Mouse (Mus musculus) erythroid progenitor cell, adult 5-6 weeks (primary cell): ENCODE data around the gene Avpr1b. TPM values are rescaled to one million over a fixed set of nuclear protein-coding genes. Genes with fewer than 3 reads are reported as not detected.
"Not testable (repeated sequence)": the region's sequence is repeated elsewhere in the genome, so short reads cannot be mapped to it uniquely, and the experiment has no call there.

Experiments
- ATAC-seq: replicated peaks from 2 replicates; pipeline ENCODE4 v1.8.0; 2016; ENCODE audit warnings: moderate number of reproducible peaks, mild to moderate bottlenecking, moderate TSS enrichment, inconsistent platforms; ENCODE audit not compliant: poor library complexity, low FRiP score, severe bottlenecking
- total RNA-seq, 2 experiments: library from RNA; stranded (forward) in 1 of 2; stranded (reverse) in 1 of 2; fragments of 150-400 nt in 1 of 2; fragments of 186-747, 209-891 nt in 1 of 2; gene quantifications; 2 replicates each; pipeline versions ENCODE4 v1.2.3 to v1.2.4; 2015 to 2017; ENCODE audit warnings: low replicate concordance in 2 of 2

Gene Avpr1b
- total RNA-seq, 2 experiments from 2014 or later = not detected

- peak; percentile 65 for ATAC-seq
These were observed 17.6 kb downstream of the Avpr1b start for GRCm38 (mm10) chr1:131616546-131617220.

GRCm38 (mm10) chr1:131618576-131618975 lies 19.5 kb downstream of the Avpr1b start:
- no peak for ATAC-seq

- no peak for ATAC-seq
These were observed 20.3 kb downstream of the Avpr1b start for GRCm38 (mm10) chr1:131619348-131619747.

GRCm38 (mm10) chr1:131623644-131624043 lies 24.6 kb downstream of the Avpr1b start:
- ATAC-seq = no peak

GRCm38 (mm10) chr1:131624175-131624835 lies 25.3 kb downstream of the Avpr1b start:
- ATAC-seq = no peak

GRCm38 (mm10) chr1:131626200-131626599 lies 27.2 kb downstream of the Avpr1b start:
- ATAC-seq = peak; percentile 63; the same call in 1 of the 2 replicates

- ATAC-seq = not testable (repeated sequence)
These were observed 33.2 kb downstream of the Avpr1b start for GRCm38 (mm10) chr1:131632216-131632615.

- no peak for ATAC-seq
These were observed 35.5 kb downstream of the Avpr1b start for GRCm38 (mm10) chr1:131634495-131634894.

- ATAC-seq = peak; percentile 98
These were observed 38.9 kb downstream of the Avpr1b start, which contains the start of gene Ctse for GRCm38 (mm10) chr1:131637791-131638540. Gene Ctse, plus strand, starts transcription at chr1:131638306.

GRCm38 (mm10) chr1:131638541-131639421 lies 39.7 kb downstream of the Avpr1b start:
- peak; percentile 46 for ATAC-seq

- no peak for ATAC-seq
These were observed 41.0 kb downstream of the Avpr1b start for GRCm38 (mm10) chr1:131640062-131640461.

GRCm38 (mm10) chr1:131641565-131641964 lies 42.5 kb downstream of the Avpr1b start:
- ATAC-seq = no peak

GRCm38 (mm10) chr1:131642251-131642650 lies 43.2 kb downstream of the Avpr1b start:
- ATAC-seq = no peak

GRCm38 (mm10) chr1:131652670-131653443 lies 53.8 kb downstream of the Avpr1b start:
- no peak for ATAC-seq

- no peak for ATAC-seq
These were observed 56.6 kb downstream of the Avpr1b start for GRCm38 (mm10) chr1:131655601-131656000.

- ATAC-seq = peak; percentile 68
These were observed 58.9 kb downstream of the Avpr1b start for GRCm38 (mm10) chr1:131657945-131658354.

GRCm38 (mm10) chr1:131659512-131660085 lies 60.6 kb downstream of the Avpr1b start:
- no peak for ATAC-seq

GRCm38 (mm10) chr1:131660266-131660665 lies 61.2 kb downstream of the Avpr1b start:
- ATAC-seq = no peak
